Mouse (Mus musculus) adrenal gland, adult 8-10 months (tissue): ENCODE measurements around the gene Raly. TPM values are rescaled to one million over a fixed set of nuclear protein-coding genes. Genes with fewer than 3 reads are reported as not detected.

Experiments used
- total RNA-seq, 4 experiments: library from RNA; stranded (reverse); gene quantifications; 2 replicates each; pipeline ENCODE4 v1.2.4; 2022

The Raly gene
- total RNA-seq, 4 experiments from 2014 or later, result 186 to 218 (median 200) TPM

Other genes starting within 250 kb of the Raly start
- gene 1700003F12Rik, start 244.0 kb upstream of the Raly start, total RNA-seq, result under 1 TPM in 2 of 4 experiments, not detected in 2; 0.46 to 0.71 TPM
- gene Actl10, start 239.3 kb upstream of the Raly start, total RNA-seq, result under 1 TPM in 2 of 4 experiments, not detected in 2; 0.17 to 0.31 TPM
- gene Necab3, start 232.2 kb upstream of the Raly start, total RNA-seq, result 1 to 10 TPM in 3 of 4 experiments, under 1 TPM in 1; 0.41 to 3.1 (median 2.6) TPM
- 10 to 100 TPM in 3 of 4 experiments, 1 to 10 TPM in 1; 9.9 to 12.9 (median 12.0) TPM for gene E2f1, start 221.2 kb upstream of the Raly start, total RNA-seq
- gene Pxmp4, start 187.4 kb upstream of the Raly start, total RNA-seq, result 10 to 100 TPM; 28.8 to 36.5 (median 32.1) TPM
- 1 to 10 TPM; 2.9 to 4.4 (median 4.0) TPM for gene Zfp341, start 177.8 kb upstream of the Raly start, total RNA-seq
- 1 to 10 TPM in 1 of 4 experiments, not detected in 3; 1.4 TPM for gene 4930519P11Rik, start 177.7 kb upstream of the Raly start, total RNA-seq
- 100 to 1,000 TPM; 224 to 310 (median 256) TPM for gene Chmp4b, start 139.4 kb upstream of the Raly start, total RNA-seq
- gene Gm14214, start 21.1 kb upstream of the Raly start, total RNA-seq, result not detected
- not detected for gene a, start 306 bp downstream of the Raly start, total RNA-seq
- gene Eif2s2, start 101.8 kb downstream of the Raly start, total RNA-seq, result 100 to 1,000 TPM in 2 of 4 experiments, 10 to 100 TPM in 2; 89.8 to 123 (median 98.0) TPM
- 1 to 10 TPM; 3.1 to 9.6 (median 4.6) TPM for gene Gm14226, start 227.2 kb downstream of the Raly start, total RNA-seq